Mouse (Mus musculus) CH12.LX (cell line): ENCODE measurements at regions not wholly inside any gene's neighbourhood (a gene's known extent, or its start where the extent isn't known, plus 50 kb on each side); places are given as distances from the start of the nearest gene placed in this dataset.

Experiments
- DNase-seq: peaks from one replicate; pipeline ENCODE4 v3.0.0-alpha.2; 2013; ENCODE audit errors: extremely low read depth
- H3K27ac ChIP-seq: 2 replicates; pipeline ENCODE4 v1.5.1; 2012; ENCODE audit warnings: low read depth, mild to moderate bottlenecking, control low read depth, moderate library complexity; ENCODE audit not compliant: insufficient read depth
- H3K27me3 ChIP-seq: replicated peaks from 2 replicates; pipeline ENCODE3; 2012; ENCODE audit warnings: inconsistent platforms
- H3K36me3 ChIP-seq, 2 experiments: replicated peaks in 1 of 2; 2 replicates each; pipeline versions ENCODE3 to v1.6.1; 2012; ENCODE audit warnings: inconsistent platforms in 1 of 2, low read length in 1 of 2, mild to moderate bottlenecking in 1 of 2, mixed read lengths in 1 of 2, moderate library complexity in 1 of 2; ENCODE audit not compliant: control insufficient read depth in 1 of 2, insufficient read depth in 1 of 2
- H3K4me1 ChIP-seq, 2 experiments: 2 replicates each; pipeline ENCODE4 v1.6.1; 2012; ENCODE audit warnings: inconsistent platforms in 1 of 2, moderate library complexity in 1 of 2; ENCODE audit not compliant: insufficient read depth in 2 of 2, control insufficient read depth in 1 of 2
- H3K4me2 ChIP-seq: 2 replicates; pipeline ENCODE4 v1.6.1; 2012; ENCODE audit warnings: low read depth, mild to moderate bottlenecking, control low read depth; ENCODE audit not compliant: poor library complexity, insufficient read depth, severe bottlenecking
- H3K4me3 ChIP-seq, 3 experiments: fragments of 150-350 bp in 1 of 3; sonication (generic) in 1 of 3; replicated peaks in 1 of 3; 2 replicates each; pipeline versions ENCODE3 to v1.5.1; 2011 to 2012; ENCODE audit warnings: low read depth in 2 of 3, low read length in 2 of 3, mild to moderate bottlenecking in 2 of 3, moderate library complexity in 2 of 3, control low read depth in 1 of 3, improper control_type of control experiment in 1 of 3, inconsistent platforms in 1 of 3, mixed read lengths in 1 of 3; ENCODE audit not compliant: poor library complexity in 1 of 3
- H3K79me2 ChIP-seq: replicated peaks from 2 replicates; pipeline ENCODE4 v1.6.1; 2012; ENCODE audit warnings: mild to moderate bottlenecking, moderate library complexity; ENCODE audit not compliant: control insufficient read depth, poor library complexity, insufficient read depth, severe bottlenecking; ENCODE audit errors: extremely low read depth
- H3K9ac ChIP-seq: 2 replicates; pipeline ENCODE4 v1.6.1; 2012; ENCODE audit warnings: low read depth, mild to moderate bottlenecking, control low read depth, moderate library complexity; ENCODE audit not compliant: insufficient read depth
- H3K9me3 ChIP-seq: replicated peaks from 2 replicates; pipeline ENCODE3; 2012; ENCODE audit warnings: low read length, inconsistent platforms, mixed read lengths
- CHD1 ChIP-seq: IDR thresholded peaks from 2 replicates; pipeline ENCODE4 v1.6.1; 2012; ENCODE audit warnings: low read depth, low read length, improper control_type of control experiment, inconsistent platforms
- CTCF ChIP-seq, 2 experiments: IDR thresholded peaks in 1 of 2; conservative IDR thresholded peaks in 1 of 2; 2 replicates each; pipeline ENCODE4 v1.5.1; 2011 to 2012; ENCODE audit warnings: low read depth in 2 of 2, low read length in 2 of 2, improper control_type of control experiment in 1 of 2, inconsistent platforms in 1 of 2, mild to moderate bottlenecking in 1 of 2, moderate library complexity in 1 of 2
- E2F4 ChIP-seq: IDR thresholded peaks from 2 replicates; pipeline ENCODE4 v1.6.1; 2011; ENCODE audit warnings: low read depth, low read length, improper control_type of control experiment; ENCODE audit not compliant: insufficient replicate concordance
- ETS1 ChIP-seq: conservative IDR thresholded peaks from 2 replicates; pipeline ENCODE4 v1.6.1; 2012; ENCODE audit warnings: low read depth, mild to moderate bottlenecking, inconsistent platforms, low read length, improper control_type of control experiment, moderate library complexity
- GABPA ChIP-seq: IDR thresholded peaks from 2 replicates; pipeline ENCODE4 v1.6.1; 2012; ENCODE audit warnings: low read depth, low read length, improper control_type of control experiment, inconsistent platforms; ENCODE audit not compliant: insufficient replicate concordance
- IRF4 ChIP-seq: IDR thresholded peaks from 2 replicates; pipeline ENCODE4 v1.6.1; 2014; ENCODE audit warnings: low read depth, mild to moderate bottlenecking, inconsistent platforms, low read length, improper control_type of control experiment
- JUN ChIP-seq: IDR thresholded peaks from 2 replicates; pipeline ENCODE4 v1.6.1; 2011; ENCODE audit warnings: low read depth, mild to moderate bottlenecking, low read length, improper control_type of control experiment, moderate library complexity; ENCODE audit not compliant: insufficient read depth
- MAFK ChIP-seq: IDR thresholded peaks from 2 replicates; pipeline ENCODE4 v1.6.1; 2011; ENCODE audit warnings: low read length, improper control_type of control experiment; ENCODE audit not compliant: insufficient replicate concordance
- MAX ChIP-seq: IDR thresholded peaks from 2 replicates; pipeline ENCODE4 v1.6.1; 2011; ENCODE audit warnings: low read length, improper control_type of control experiment
- MEF2A ChIP-seq: IDR thresholded peaks from 2 replicates; pipeline ENCODE4 v1.6.1; 2014; ENCODE audit warnings: low read depth, mild to moderate bottlenecking, inconsistent platforms, low read length, improper control_type of control experiment, borderline replicate concordance
- MXI1 ChIP-seq: IDR thresholded peaks from 2 replicates; pipeline ENCODE4 v1.6.1; 2011; ENCODE audit warnings: mild to moderate bottlenecking, low read depth, low read length, improper control_type of control experiment
- MYC ChIP-seq: IDR thresholded peaks from 2 replicates; pipeline ENCODE4 v1.6.1; 2011; ENCODE audit warnings: low read depth, mild to moderate bottlenecking, improper control_type of control experiment, low read length
- NRF1 ChIP-seq: IDR thresholded peaks from 2 replicates; pipeline ENCODE4 v1.6.1; 2014; ENCODE audit warnings: low read depth, mild to moderate bottlenecking, inconsistent platforms, low read length, improper control_type of control experiment, moderate library complexity
- RCOR1 ChIP-seq: conservative IDR thresholded peaks from 2 replicates; pipeline ENCODE4 v1.6.1; 2012; ENCODE audit warnings: low read depth, mild to moderate bottlenecking, inconsistent platforms, low read length, improper control_type of control experiment
- SIN3A ChIP-seq: IDR thresholded peaks from 2 replicates; pipeline ENCODE4 v1.6.1; 2012; ENCODE audit warnings: low read length, improper control_type of control experiment, inconsistent platforms
- TBP ChIP-seq: conservative IDR thresholded peaks from 2 replicates; pipeline ENCODE4 v1.6.1; 2011; ENCODE audit warnings: low read depth, low read length, improper control_type of control experiment
- TCF12 ChIP-seq: IDR thresholded peaks from 2 replicates; pipeline ENCODE4 v1.6.1; 2014; ENCODE audit warnings: low read depth, mild to moderate bottlenecking, inconsistent platforms, low read length, improper control_type of control experiment
- USF2 ChIP-seq: conservative IDR thresholded peaks from 2 replicates; pipeline ENCODE4 v1.6.1; 2011; ENCODE audit warnings: low read depth, low read length, improper control_type of control experiment
- ZMIZ1 ChIP-seq: IDR thresholded peaks from 2 replicates; pipeline ENCODE4 v1.6.1; 2012; ENCODE audit warnings: low read depth, mild to moderate bottlenecking, inconsistent platforms, low read length, improper control_type of control experiment
- dilution Hi-C: fragments of 300-500 bp; cut with MboI; formaldehyde crosslinking; loops from 2 replicates; pipeline ENCODE4 v1.14.3; 2020; ENCODE audit warnings: low sequenced_read_pairs; ENCODE audit not compliant: extremely low pct_unique_long_range_greater_than_20kb, extremely low pct_ligation_motif_present
- in situ Hi-C: fragments of 300-500 bp; cut with MboI; formaldehyde crosslinking; loops from 3 replicates; pipeline ENCODE4 v1.14.3; 2019; ENCODE audit warnings: low sequenced_read_pairs, low pct_ligation_motif_present, low pct_unique_long_range_greater_than_20kb, mixed read lengths

GRCm38 (mm10) chr3:143880813-143881212 is 324.2 kb downstream of the Lmo4 start:
- Histone ChIP-seq H3K4me1 (no peaks in the 10 kb centered on the region), H3K27me3 (no peaks in the 10 kb centered on the region), H3K27ac (no peak overlapping the region), H3K9me3 (no peaks in the 10 kb centered on the region), H3K4me3 (no peak overlapping the region), H3K36me3 (no peaks in the 10 kb centered on the region), H3K9ac (no peak overlapping the region), H3K4me2 (no peak overlapping the region), H3K79me2 (no peaks in the 10 kb centered on the region)
- dilution Hi-C loops (no loop called here), in situ Hi-C loops (no loop called here)
- no peak for TF ChIP-seq IRF4
- no peak for TF ChIP-seq SIN3A
- TF ChIP-seq MAFK, result peak; percentile 98
- no peak for DNase-seq

- in situ Hi-C loops, result no loop called here
- TF ChIP-seq CTCF (conservative IDR thresholded peaks at IDR 0.05 in 1 of 2, IDR thresholded peaks at IDR 0.05 in 1 of 2; ENCODE audit: low read depth in 2 of 2, low read length in 2 of 2) (no peak), NRF1 (no peak), E2F4 (no peak), MYC (no peak), JUN (no peak), ZMIZ1 (no peak), GABPA (no peak), MAFK (no peak), CHD1 (no peak), MAX (no peak), MXI1 (no peak), TCF12 (no peak), USF2 (no peak), MEF2A (no peak), TBP (no peak), RCOR1 (no peak), ETS1 (no peak)
Observed at GRCm38 (mm10) chr3:143873876-143874275, 331.1 kb downstream of the Lmo4 start.

More at GRCm38 (mm10) chr3:143873876-143874275, 331.1 kb downstream of the Lmo4 start:
- dilution Hi-C loops, result no loop called here
- Histone ChIP-seq H3K27me3 (no peaks in the 10 kb centered on the region), H3K9me3 (no peaks in the 10 kb centered on the region), H3K4me3 (no peak overlapping the region), H3K9ac (no peak overlapping the region), H3K4me2 (no peak overlapping the region), H3K36me3 (no peaks in the 10 kb centered on the region), H3K79me2 (no peaks in the 10 kb centered on the region), H3K4me1 (no peaks in the 10 kb centered on the region), H3K27ac (no peak overlapping the region)
- no peak for DNase-seq
